ENCODE assay signal across 15 mouse cellular contexts in genomic region chr1:64925594-64925993, GRCm38 (mm10). TPM values are rescaled to one million over a fixed set of nuclear protein-coding genes. Genes with fewer than 3 reads are reported as not detected.
DNase-seq lines count a peak whose midpoint lies in the region; ATAC-seq and TF ChIP-seq lines count a peak whose summit lies in the region.
"Had no signal": no experiment of that assay in that cellular context is flagged by ENCODE, and none has a peak within 500 bp of the region (broad histone marks: within the 10 kb centered on the region; RNA-seq: fewer than 3 reads in every experiment).

No protein-coding gene starts in this region.

- H3K4me3 ChIP-seq in G1E (ENCODE audit: low read depth, low read length), result no peak overlapping the region
- no peak overlapping the region for H3K4me3 ChIP-seq in hindbrain, embryonic 12.5 days
- H3K4me3 ChIP-seq in gastrocnemius, adult 2 months, result no peak overlapping the region
- H3K4me3 ChIP-seq: embryonic facial prominence, embryonic 15.5 days; forebrain, embryonic 15.5 days; intestine, embryonic 15.5 days had no signal

- no peaks in the 10 kb centered on the region for H3K27me3 ChIP-seq in G1E (ENCODE audit: insufficient read depth, low read length)
- peaks cover 4% of the 10 kb centered on the region; the same call in 1 of the 2 replicates for H3K27me3 ChIP-seq in hindbrain, embryonic 12.5 days
- H3K27me3 ChIP-seq: embryonic facial prominence, embryonic 15.5 days; intestine, embryonic 15.5 days had no signal

- H3K27ac ChIP-seq in hindbrain, embryonic 12.5 days, result no peak overlapping the region
- no peak overlapping the region for H3K27ac ChIP-seq in gastrocnemius, adult 2 months
- H3K27ac ChIP-seq: embryonic facial prominence, embryonic 15.5 days; forebrain, embryonic 15.5 days; intestine, embryonic 15.5 days had no signal

- no peak overlapping the region for H3K4me2 ChIP-seq in hindbrain, embryonic 12.5 days (replicated peaks)
- H3K4me2 ChIP-seq: embryonic facial prominence, embryonic 15.5 days; forebrain, embryonic 15.5 days; intestine, embryonic 15.5 days had no signal

- 90% methylated on average over 3 of the region's 3 CpGs for WGBS in hindbrain, embryonic 12.5 days

- H3K36me3 ChIP-seq in G1E (replicated peaks), result peaks cover 29% of the 10 kb centered on the region
- peaks cover 10% of the 10 kb centered on the region for H3K36me3 ChIP-seq in hindbrain, embryonic 12.5 days
- H3K36me3 ChIP-seq: forebrain, embryonic 15.5 days; intestine, embryonic 15.5 days had no signal

- peaks cover 4% of the 10 kb centered on the region for H3K4me1 ChIP-seq in G1E (ENCODE audit: insufficient read depth, low read depth, low read length)
- H3K4me1 ChIP-seq in hindbrain, embryonic 12.5 days, result 0 out of 2 replicates have a peak, but pooled peaks cover 5% of the 10 kb centered on the region
- H3K4me1 ChIP-seq: embryonic facial prominence, embryonic 15.5 days; intestine, embryonic 15.5 days had no signal

- H3K9ac ChIP-seq in hindbrain, embryonic 12.5 days, result no peak overlapping the region
- H3K9ac ChIP-seq: embryonic facial prominence, embryonic 15.5 days; intestine, embryonic 15.5 days had no signal

- peak; percentile 13 for DNase-seq in heart, adult 8-10 months (ENCODE audit: low spot score)
- no peak for DNase-seq in heart, postnatal 4 days
- DNase-seq in G1E (ENCODE audit: low spot score), result peak; percentile 14
- DNase-seq in lung, postnatal 10 days, result peak; percentile 13
- peak; percentile 42 for DNase-seq in skeletal muscle tissue, adult 2 months (ENCODE audit: low read depth, low spot score)
- no peak for DNase-seq in gastrocnemius, adult 2 months
- DNase-seq in frontal cortex, postnatal 25 days (ENCODE audit: low spot score in 2 of 2), result no peak
- DNase-seq: adrenal gland, adult 8-10 months; heart, postnatal 36 days; kidney, postnatal 36 days; thymus, adult 2 months had no signal

- no peaks in the 10 kb centered on the region for H3K9me3 ChIP-seq in G1E (replicated peaks)
- H3K9me3 ChIP-seq in hindbrain, embryonic 12.5 days (replicated peaks), result no peaks in the 10 kb centered on the region
- H3K9me3 ChIP-seq: embryonic facial prominence, embryonic 15.5 days; forebrain, embryonic 15.5 days; intestine, embryonic 15.5 days had no signal

- ATAC-seq in G1E (ENCODE audit: extremely low read depth, insufficient number of reproducible peaks, low FRiP score, poor library complexity, severe bottlenecking), result peak; percentile 41; the same call in 1 of the 2 replicates
- ATAC-seq in hindbrain, embryonic 12.5 days (ENCODE audit: low FRiP score), result no peak
- ATAC-seq: forebrain, embryonic 15.5 days; intestine, embryonic 15.5 days had no signal

- intact Hi-C loops in gastrocnemius, adult 2 months (cut with DNase I), result loop anchor here (10.0 kb wide), 1 partner anchor 311 kb away; the partner anchor contains the start of gene Mettl21a

- no peak for TF ChIP-seq CTCF in G1E (IDR thresholded peaks at IDR 0.05; ENCODE audit: low read depth, low read length)
- TF ChIP-seq CTCF in gastrocnemius, adult 2 months (IDR thresholded peaks at IDR 0.05), result no peak

RNA-seq across cellular contexts. Expression of gene Plekhm3, which starts 31.0 kb away (rescaled TPM):
- total RNA-seq in heart, adult 8-10 months (2022), result 1 to 10 TPM; 7.0 to 9.0 (median 8.1) TPM
- 10 to 100 TPM in 1 of 2 experiments, 1 to 10 TPM in 1; 8.3 to 10.2 TPM for total RNA-seq in heart, postnatal 4 days (2021)
- total RNA-seq in G1E (2014; fragmentation: Nextera tagmentation) (25.8 and 33.5 TPM in 2 replicates), G1E (2017) (5.6 and 8.0 TPM in 2 replicates)
- polyA plus RNA-seq in G1E (2012), result 2.9 and 3.0 TPM in 2 replicates
- polyA plus RNA-seq in hindbrain, embryonic 12.5 days (2016; fragmentation: Nextera tagmentation; extraction: Ambion mirVana), result 11.8 and 13.4 TPM in 2 replicates
- 1 to 10 TPM; 6.6 to 7.9 TPM for total RNA-seq in gastrocnemius, adult 2 months (2021)

Comparison
In these comparisons a context has a peak if more than half of its experiments do, and no peak if none do; other contexts are left out.
1. DNase-seq: peak in heart, adult 8-10 months (single experiment), G1E (single experiment), lung, postnatal 10 days (single experiment) and skeletal muscle tissue, adult 2 months (single experiment); none in heart, postnatal 4 days (single experiment), gastrocnemius, adult 2 months (single experiment) and frontal cortex, postnatal 25 days (0 of 2).